Mouse (Mus musculus): Measurements from ENCODE around the gene Srpk2. TPM values are rescaled to one million over a fixed set of nuclear protein-coding genes. Genes with fewer than 3 reads are reported as not detected.

Gene Srpk2
- 37.4 and 38.6 TPM in 2 replicates for polyA plus RNA-seq (2015; fragmentation: Nextera tagmentation; extraction: Ambion mirVana)

DNA sequence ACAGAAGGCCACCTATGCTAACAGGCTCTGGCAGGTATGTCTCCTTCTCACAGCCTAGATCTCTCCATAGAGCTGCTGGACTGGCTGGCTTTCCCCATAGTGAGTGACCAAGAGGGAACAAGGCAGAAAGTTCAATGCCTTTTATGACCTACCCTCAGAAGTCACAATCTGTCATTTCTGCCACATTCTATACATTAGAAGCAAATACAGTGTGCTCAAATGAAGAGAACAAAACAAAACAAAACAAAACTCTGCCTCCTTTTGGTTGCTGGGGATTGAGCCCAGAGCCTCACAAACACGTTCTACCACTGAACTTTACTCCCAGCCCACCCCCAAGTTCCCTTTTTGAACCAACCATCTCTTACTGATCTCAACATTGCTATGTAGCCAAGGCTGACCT lies at the start of gene Srpk2:
Gene Srpk2, minus strand, starts transcription at position 101 of the 400 bp plus-strand sequence.

Other genes starting within 250 kb of the Srpk2 start
- 15.6 and 16.7 TPM in 2 replicates for gene Pus7, start 99.1 kb upstream of the Srpk2 start, polyA plus RNA-seq (2015; fragmentation: Nextera tagmentation; extraction: Ambion mirVana)
- gene Rint1, start 103.1 kb upstream of the Srpk2 start, polyA plus RNA-seq (2015; fragmentation: Nextera tagmentation; extraction: Ambion mirVana), result 19.3 and 21.5 TPM in 2 replicates
- gene Tomm7, start 159.5 kb upstream of the Srpk2 start, polyA plus RNA-seq (2015; fragmentation: Nextera tagmentation; extraction: Ambion mirVana), result 114 and 121 TPM in 2 replicates